Mouse (Mus musculus): ENCODE data around the gene Vmn1r101.
"Not testable (repeated sequence)": the region's sequence is repeated elsewhere in the genome, so short reads cannot be mapped to it uniquely, and the experiment has no call there.

Vmn1r101 gene

DNA sequence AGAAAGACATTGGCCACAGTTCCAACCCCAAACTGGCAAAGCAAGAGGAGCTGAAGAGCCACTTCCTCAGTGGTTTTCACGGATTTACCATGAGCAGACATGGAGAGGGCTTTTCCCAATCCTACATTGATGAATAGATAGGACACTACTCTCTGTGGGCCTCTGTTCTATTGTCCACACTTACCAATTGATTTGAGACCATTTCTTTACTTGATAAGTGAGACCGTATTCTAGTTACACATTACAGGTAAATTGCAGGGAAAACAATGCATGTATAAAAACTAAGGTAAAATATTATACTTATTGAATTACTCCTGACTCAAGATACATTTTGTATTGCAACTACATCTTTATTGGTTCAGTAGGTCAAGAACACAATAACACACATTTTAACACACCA, at the start of gene Vmn1r101:
Vmn1r101 (minus strand) TSS at position 101 of the 400 bp plus-strand sequence.
- not testable (repeated sequence) for DNase-seq (ENCODE audit: low read depth)

DNA sequence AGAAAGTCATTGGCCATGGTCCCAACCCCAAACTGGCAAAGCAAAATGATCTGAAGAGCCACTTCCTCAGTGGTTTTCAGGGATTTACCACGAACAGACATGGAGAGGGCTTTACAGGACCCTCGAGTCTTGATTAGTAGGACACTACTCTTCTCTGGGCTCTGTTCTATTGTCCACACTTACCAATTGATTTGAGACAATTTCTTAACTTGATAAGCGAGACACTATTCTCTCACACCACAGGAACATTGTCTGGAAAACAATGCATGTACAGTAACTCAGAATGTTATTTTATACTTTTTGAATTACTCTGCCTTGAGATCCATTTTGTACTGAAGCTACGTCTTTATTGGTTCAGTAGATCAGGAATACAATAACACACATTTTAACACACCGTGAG, 32.4 kb upstream of the Vmn1r101 start, which contains the start of gene Gm10670:
Gm10670 (minus strand) TSS at position 101 of the 400 bp plus-strand sequence.
- DNase-seq (ENCODE audit: low read depth), result not testable (repeated sequence)

DNA sequence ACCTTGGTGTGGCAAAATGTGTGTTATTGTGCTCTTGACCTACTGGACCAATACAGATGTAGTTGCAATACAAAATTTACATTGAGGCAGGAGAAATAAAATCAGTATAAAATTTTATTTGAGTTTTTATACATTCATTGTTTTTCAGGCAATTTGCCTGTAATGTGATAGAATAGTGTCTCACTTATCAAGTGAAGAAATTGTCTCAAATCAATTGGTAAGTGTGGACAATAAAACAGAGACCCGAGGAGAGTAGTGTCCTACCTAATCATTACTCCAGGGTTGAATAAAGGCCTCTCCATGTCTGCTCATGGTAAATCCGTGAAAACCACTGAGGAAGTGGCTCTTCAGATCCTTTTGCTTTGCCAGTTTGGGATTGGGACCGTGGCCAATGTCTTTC, 24.8 kb downstream of the Vmn1r101 start, which contains the start of gene Vmn1r100:
Vmn1r100 (plus strand) TSS at position 301 of the 400 bp plus-strand sequence.
- DNase-seq (ENCODE audit: low read depth), result not testable (repeated sequence)

Measured in fibroblast of lung, adult 2 months (primary cell).